Mouse (Mus musculus) lung, embryonic 16.5 days (tissue): ENCODE measurements around the gene Clba1. TPM values are rescaled to one million over a fixed set of nuclear protein-coding genes. Genes with fewer than 3 reads are reported as not detected.

Source experiments
- ATAC-seq: fragments of 200-750 bp; cut with Nextera tagmentation; 2 replicates; pipeline ENCODE4 v1.8.0; 2017; ENCODE audit warnings: low read depth, mild to moderate bottlenecking, moderate library complexity
- H3K27ac ChIP-seq: fragments of 300-500 bp; sonication (generic); 2 replicates; pipeline ENCODE4 v1.5.1; 2014; ENCODE audit warnings: mild to moderate bottlenecking, control low read depth, low read length
- H3K27me3 ChIP-seq: fragments of 300-500 bp; sonication (generic); 2 replicates; pipeline ENCODE4 v1.6.1; 2014; ENCODE audit warnings: low read depth, low read length, mixed read lengths; ENCODE audit not compliant: control insufficient read depth, insufficient read depth
- H3K36me3 ChIP-seq: fragments of 300-500 bp; sonication (generic); 2 replicates; pipeline ENCODE4 v1.6.1; 2014; ENCODE audit warnings: low read length; ENCODE audit not compliant: control insufficient read depth, insufficient read depth
- H3K4me1 ChIP-seq: fragments of 300-500 bp; sonication (generic); replicated peaks from 2 replicates; pipeline ENCODE4 v1.6.1; 2014; ENCODE audit warnings: low read length, mixed read lengths; ENCODE audit not compliant: control insufficient read depth, insufficient read depth
- H3K4me2 ChIP-seq: fragments of 300-500 bp; sonication (generic); 2 replicates; pipeline ENCODE4 v1.6.1; 2014; ENCODE audit warnings: low read depth, low read length, control low read depth
- H3K4me3 ChIP-seq: fragments of 300-500 bp; sonication (generic); 2 replicates; pipeline ENCODE4 v1.5.1; 2014; ENCODE audit warnings: mild to moderate bottlenecking, low read length, control low read depth
- H3K9ac ChIP-seq: fragments of 300-500 bp; sonication (generic); 2 replicates; pipeline ENCODE4 v1.6.1; 2014; ENCODE audit warnings: low read length, control low read depth
- H3K9me3 ChIP-seq: fragments of 300-500 bp; sonication (generic); 2 replicates; pipeline ENCODE4 v1.6.1; 2016; ENCODE audit warnings: low read length; ENCODE audit not compliant: control insufficient read depth
- WGBS: fragments of 180-500 bp; shearing (Covaris S2); extraction: QIAGEN DNeasy Blood & Tissue Kit; methylation state at CpG from one replicate; pipeline ENCODE4 v1.1.7; 2014; 5-methylcytosine and 5-hydroxymethylcytosine counted together
- polyA plus RNA-seq: library from polyadenylated mRNA; unstranded; fragments of >200 nt; fragmentation: Nextera tagmentation; extraction: Ambion mirVana; gene quantifications from 2 replicates; pipeline ENCODE4 v1.2.1, GENCODE M21; 2015

Clba1 gene
- polyA plus RNA-seq, result 9.2 and 9.5 TPM in 2 replicates

- H3K9me3 ChIP-seq, result no peaks in the 10 kb centered on the region
- peak; percentile 93 for ATAC-seq
- H3K36me3 ChIP-seq, result no peaks in the 10 kb centered on the region; the same call in 1 of the 2 replicates
- H3K4me1 ChIP-seq, result peaks cover 15% of the 10 kb centered on the region
- under 1% methylated on average over 61 of the region's 64 CpGs for WGBS
- H3K27me3 ChIP-seq, result peaks cover 2% of the 10 kb centered on the region; the same call in 1 of the 2 replicates
- H3K4me2 ChIP-seq, result peak within 1 kb of the TSS; percentile 99
- H3K27ac ChIP-seq, result no peak within 1 kb of the TSS
- H3K9ac ChIP-seq, result peak within 1 kb of the TSS; percentile 59
- peak within 1 kb of the TSS; percentile 70 for H3K4me3 ChIP-seq
Measured at GRCm38 (mm10) chr12:112808587-112809364, at the start of gene Clba1. Gene Clba1 (plus strand): TSS chr12:112808937.

- Histone ChIP-seq H3K36me3 (no peaks in the 10 kb centered on the region), H3K9ac (no peak overlapping the region), H3K9me3 (no peaks in the 10 kb centered on the region), H3K27me3 (no peaks in the 10 kb centered on the region), H3K27ac (no peak overlapping the region), H3K4me3 (no peak overlapping the region), H3K4me1 (no peaks in the 10 kb centered on the region), H3K4me2 (no peak overlapping the region)
- ATAC-seq, result no peak
- 72% methylated on average over 3 of the region's 3 CpGs for WGBS
Measured at GRCm38 (mm10) chr12:112759471-112759870, 49.3 kb upstream of the Clba1 start.

GRCm38 (mm10) chr12:112760154-112760926 is 48.4 kb upstream of the Clba1 start, which contains the start of gene Pld4:
Gene Pld4 (plus strand): TSS chr12:112760655.
- H3K4me1 ChIP-seq, result no peaks in the 10 kb centered on the region
- no peak within 1 kb of the TSS for H3K27ac ChIP-seq
- H3K4me2 ChIP-seq, result no peak within 1 kb of the TSS
- H3K9me3 ChIP-seq, result no peaks in the 10 kb centered on the region
- H3K36me3 ChIP-seq, result no peaks in the 10 kb centered on the region
- H3K4me3 ChIP-seq, result no peak within 1 kb of the TSS
- WGBS, result 29% methylated on average over 4 of the region's 4 CpGs
- ATAC-seq, result no peak
- no peaks in the 10 kb centered on the region for H3K27me3 ChIP-seq
- no peak within 1 kb of the TSS for H3K9ac ChIP-seq

- WGBS, result 82% methylated on average over 4 of the region's 4 CpGs
- no peak overlapping the region for H3K27ac ChIP-seq
- no peaks in the 10 kb centered on the region for H3K36me3 ChIP-seq
- no peak for ATAC-seq
- no peaks in the 10 kb centered on the region for H3K9me3 ChIP-seq
- H3K4me1 ChIP-seq, result no peaks in the 10 kb centered on the region
- H3K4me2 ChIP-seq, result no peak overlapping the region
- H3K27me3 ChIP-seq, result no peaks in the 10 kb centered on the region
- no peak overlapping the region for H3K9ac ChIP-seq
- H3K4me3 ChIP-seq, result no peak overlapping the region
Measured at GRCm38 (mm10) chr12:112761411-112761810, 47.3 kb upstream of the Clba1 start.

DNA sequence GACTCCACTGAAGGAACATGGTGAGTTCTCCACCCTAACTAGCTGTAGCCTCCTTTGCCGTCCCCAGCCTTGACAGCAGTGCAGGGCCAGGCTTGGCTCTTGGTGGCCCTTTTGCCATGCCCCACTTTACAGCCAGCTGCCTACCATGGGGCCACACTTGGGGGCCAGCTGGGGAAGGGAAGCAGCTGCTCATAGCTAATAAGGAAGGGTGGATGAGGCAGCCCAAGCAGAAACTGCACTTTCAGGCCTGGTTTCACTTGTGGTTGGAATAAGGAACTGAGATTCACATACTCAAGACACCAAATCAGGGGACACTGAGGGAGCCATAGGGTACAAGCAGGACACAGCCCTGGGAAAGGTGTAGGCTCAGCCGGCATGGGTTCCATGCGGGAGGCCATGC is 46.7 kb upstream of the Clba1 start:
- H3K4me1 ChIP-seq, result no peaks in the 10 kb centered on the region
- no peaks in the 10 kb centered on the region for H3K9me3 ChIP-seq
- no peaks in the 10 kb centered on the region for H3K27me3 ChIP-seq
- H3K36me3 ChIP-seq, result no peaks in the 10 kb centered on the region
- no peak overlapping the region for H3K27ac ChIP-seq
- no peak for ATAC-seq
- WGBS, result 85% methylated on average over 3 of the region's 3 CpGs
- H3K4me3 ChIP-seq, result no peak overlapping the region
- H3K4me2 ChIP-seq, result no peak overlapping the region
- H3K9ac ChIP-seq, result no peak overlapping the region

DNA sequence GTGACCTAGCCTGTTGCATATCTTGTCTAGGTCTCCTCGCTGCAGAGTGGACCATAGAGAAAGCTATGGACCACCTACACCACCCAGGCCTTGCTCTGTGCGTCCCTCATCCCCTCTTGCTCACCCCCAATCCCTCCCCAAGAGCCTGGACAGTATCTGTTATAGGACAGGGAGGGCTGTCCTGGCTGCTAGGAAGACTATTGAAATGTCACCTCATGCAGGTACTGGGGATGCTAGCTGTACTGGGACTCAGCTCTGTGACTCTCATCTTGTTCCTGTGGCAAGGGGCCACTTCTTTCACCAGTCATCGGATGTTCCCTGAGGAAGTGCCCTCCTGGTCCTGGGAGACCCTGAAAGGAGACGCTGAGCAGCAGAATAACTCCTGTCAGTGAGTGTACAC is 45.6 kb upstream of the Clba1 start:
- Histone ChIP-seq H3K9ac (no peak overlapping the region), H3K36me3 (no peaks in the 10 kb centered on the region), H3K4me2 (no peak overlapping the region), H3K4me1 (no peaks in the 10 kb centered on the region), H3K9me3 (no peaks in the 10 kb centered on the region), H3K27ac (no peak overlapping the region), H3K4me3 (no peak overlapping the region), H3K27me3 (no peaks in the 10 kb centered on the region)
- ATAC-seq, result no peak
- WGBS, result 78% methylated on average over 4 of the region's 4 CpGs

DNA sequence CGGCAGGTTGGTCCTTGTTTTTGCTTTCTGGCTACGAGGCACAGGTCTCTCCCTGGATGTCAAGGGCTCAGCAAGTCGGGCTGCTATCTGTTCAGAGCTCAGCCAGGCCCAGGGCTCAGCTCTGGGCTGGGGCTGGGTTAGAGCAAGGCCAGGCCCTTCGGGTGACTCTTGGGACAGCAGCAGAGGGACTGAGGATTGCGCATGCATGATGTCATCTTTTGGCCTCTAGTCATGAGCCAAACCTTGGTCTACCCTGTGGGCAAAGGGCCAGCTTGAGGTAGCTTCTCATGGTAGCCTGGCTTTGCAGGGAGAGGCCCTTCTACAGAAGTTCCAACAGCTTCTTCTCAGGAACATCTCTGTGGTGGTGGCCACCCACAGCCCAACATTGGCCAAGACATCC is 44.6 kb upstream of the Clba1 start:
- no peak overlapping the region for H3K4me2 ChIP-seq
- H3K4me3 ChIP-seq, result no peak overlapping the region
- H3K27ac ChIP-seq, result no peak overlapping the region
- 76% methylated on average over 5 of the region's 5 CpGs for WGBS
- no peaks in the 10 kb centered on the region for H3K9me3 ChIP-seq
- H3K27me3 ChIP-seq, result no peaks in the 10 kb centered on the region
- H3K36me3 ChIP-seq, result no peaks in the 10 kb centered on the region
- ATAC-seq, result no peak
- H3K9ac ChIP-seq, result no peak overlapping the region
- H3K4me1 ChIP-seq, result no peaks in the 10 kb centered on the region

DNA sequence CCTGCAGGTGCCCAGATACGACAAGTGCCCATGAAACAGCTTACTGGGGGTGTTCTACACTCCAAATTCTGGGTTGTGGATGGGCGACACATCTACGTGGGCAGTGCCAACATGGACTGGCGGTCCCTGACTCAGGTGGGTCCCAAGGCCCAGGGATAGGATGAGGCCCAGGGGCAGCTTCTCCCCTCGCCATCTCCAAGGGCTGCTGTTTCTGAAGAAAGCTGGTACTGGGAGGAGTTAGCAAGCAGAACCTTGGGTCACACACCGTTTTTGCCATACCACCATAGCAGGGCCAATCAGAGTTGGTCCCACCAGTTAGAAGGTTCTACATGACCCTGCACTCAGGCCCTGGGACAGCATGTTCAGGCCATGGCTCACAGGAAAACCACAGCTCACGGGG is 43.7 kb upstream of the Clba1 start:
- 81% methylated on average over 7 of the region's 7 CpGs for WGBS
- H3K4me1 ChIP-seq, result no peaks in the 10 kb centered on the region
- H3K4me3 ChIP-seq, result no peak overlapping the region
- no peak for ATAC-seq
- H3K9me3 ChIP-seq, result no peaks in the 10 kb centered on the region
- H3K27me3 ChIP-seq, result no peaks in the 10 kb centered on the region
- H3K4me2 ChIP-seq, result no peak overlapping the region
- H3K36me3 ChIP-seq, result no peaks in the 10 kb centered on the region
- no peak overlapping the region for H3K9ac ChIP-seq
- H3K27ac ChIP-seq, result no peak overlapping the region

- no peak overlapping the region for H3K9ac ChIP-seq
- no peak overlapping the region for H3K27ac ChIP-seq
- no peaks in the 10 kb centered on the region for H3K4me1 ChIP-seq
- H3K4me2 ChIP-seq, result no peak overlapping the region
- no peak for ATAC-seq
- H3K4me3 ChIP-seq, result no peak overlapping the region
- H3K27me3 ChIP-seq, result no peaks in the 10 kb centered on the region
- no peaks in the 10 kb centered on the region for H3K36me3 ChIP-seq
- 85% methylated on average over 7 of the region's 7 CpGs for WGBS
- H3K9me3 ChIP-seq, result no peaks in the 10 kb centered on the region
Measured at GRCm38 (mm10) chr12:112766586-112766985, 42.2 kb upstream of the Clba1 start.
